Mouse (Mus musculus): ENCODE results near the gene Cdc5l. TPM values are rescaled to one million over a fixed set of nuclear protein-coding genes. Genes with fewer than 3 reads are reported as not detected.
A peak's percentile ranks its signal among the peaks of the same experiment; 100 is the strongest.
"Not testable (repeated sequence)": the region's sequence is repeated elsewhere in the genome, so short reads cannot be mapped to it uniquely, and the experiment has no call there.

The Cdc5l gene
- polyA plus RNA-seq, 1 experiment from 2014 or later = 68.9 TPM

DNA sequence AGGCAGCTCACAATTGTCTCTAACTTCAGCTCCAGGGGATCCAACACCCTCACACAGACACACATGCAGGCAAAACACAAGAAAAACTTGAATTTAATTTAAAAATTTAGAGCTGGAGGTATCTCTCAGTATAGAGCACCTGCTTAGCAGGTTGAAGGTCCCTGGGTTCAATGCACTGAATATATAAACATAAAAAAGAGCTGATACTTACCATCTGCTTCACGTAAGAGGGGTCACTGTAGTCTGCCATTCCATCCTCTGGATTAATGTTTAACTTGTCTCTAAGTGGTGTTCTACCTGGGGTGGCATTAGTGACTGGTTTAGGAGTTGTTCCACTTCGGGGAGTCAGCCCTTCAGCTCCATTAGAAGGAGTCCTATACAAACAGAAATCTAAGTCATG, 21.9 kb downstream of the Cdc5l start:
- not testable (repeated sequence) for ATAC-seq (ENCODE audit: low read depth); H3K27me3 ChIP-seq (ENCODE audit: control insufficient read depth, insufficient read depth, low read length); H3K4me2 ChIP-seq (ENCODE audit: low read depth, low read length); H3K9me3 ChIP-seq (ENCODE audit: control insufficient read depth, low read length); H3K27ac ChIP-seq (ENCODE audit: low read depth, low read length); H3K4me3 ChIP-seq (ENCODE audit: low read depth, low read length); H3K9ac ChIP-seq (replicated peaks; ENCODE audit: low read depth, low read length); H3K4me1 ChIP-seq (ENCODE audit: control insufficient read depth, insufficient read depth, low read length)
- 77% methylated on average over 2 of the region's 2 CpGs for WGBS
- H3K36me3 ChIP-seq (ENCODE audit: control insufficient read depth, insufficient read depth, low read length) = peaks cover 61% of the 10 kb centered on the region

- no peak overlapping the region for H3K4me3 ChIP-seq (ENCODE audit: low read depth, low read length)
- no peaks in the 10 kb centered on the region for H3K9me3 ChIP-seq (ENCODE audit: control insufficient read depth, low read length)
- WGBS = 94% methylated on average over 2 of the region's 2 CpGs
- no peak overlapping the region for H3K4me2 ChIP-seq (ENCODE audit: low read depth, low read length)
- H3K9ac ChIP-seq (replicated peaks; ENCODE audit: low read depth, low read length) = no peak overlapping the region
- no peak for ATAC-seq (ENCODE audit: low read depth)
- H3K4me1 ChIP-seq (ENCODE audit: control insufficient read depth, insufficient read depth, low read length) = no peaks in the 10 kb centered on the region
- no peak overlapping the region for H3K27ac ChIP-seq (ENCODE audit: low read depth, low read length)
- H3K36me3 ChIP-seq (ENCODE audit: control insufficient read depth, insufficient read depth, low read length) = peaks cover 54% of the 10 kb centered on the region
- H3K27me3 ChIP-seq (ENCODE audit: control insufficient read depth, insufficient read depth, low read length) = no peaks in the 10 kb centered on the region
These were observed 24.8 kb downstream of the Cdc5l start for GRCm38 (mm10) chr17:45408719-45409118.

GRCm38 (mm10) chr17:45406281-45406680, 27.3 kb downstream of the Cdc5l start:
- Histone ChIP-seq H3K4me3 (ENCODE audit: low read depth, low read length) (no peak overlapping the region), H3K27ac (ENCODE audit: low read depth, low read length) (no peak overlapping the region), H3K4me1 (ENCODE audit: control insufficient read depth, insufficient read depth, low read length) (no peaks in the 10 kb centered on the region), H3K4me2 (ENCODE audit: low read depth, low read length) (no peak overlapping the region), H3K36me3 (ENCODE audit: control insufficient read depth, insufficient read depth, low read length) (peaks cover 37% of the 10 kb centered on the region; the same call in 1 of the 2 replicates), H3K27me3 (ENCODE audit: control insufficient read depth, insufficient read depth, low read length) (no peaks in the 10 kb centered on the region), H3K9me3 (ENCODE audit: control insufficient read depth, low read length) (no peaks in the 10 kb centered on the region), H3K9ac (replicated peaks; ENCODE audit: low read depth, low read length) (no peak overlapping the region)
- ATAC-seq (ENCODE audit: low read depth) = no peak
- WGBS = 98% methylated on average over 10 of the region's 10 CpGs

GRCm38 (mm10) chr17:45403207-45403606, 30.3 kb downstream of the Cdc5l start:
- H3K27ac ChIP-seq (ENCODE audit: low read depth, low read length) = no peak overlapping the region
- no peaks in the 10 kb centered on the region for H3K9me3 ChIP-seq (ENCODE audit: control insufficient read depth, low read length)
- peak; percentile 66; the same call in 1 of the 2 replicates for ATAC-seq (ENCODE audit: low read depth)
- no peaks in the 10 kb centered on the region for H3K27me3 ChIP-seq (ENCODE audit: control insufficient read depth, insufficient read depth, low read length)
- no peak overlapping the region for H3K4me3 ChIP-seq (ENCODE audit: low read depth, low read length)
- peaks cover 24% of the 10 kb centered on the region; the same call in 1 of the 2 replicates for H3K36me3 ChIP-seq (ENCODE audit: control insufficient read depth, insufficient read depth, low read length)
- H3K4me1 ChIP-seq (ENCODE audit: control insufficient read depth, insufficient read depth, low read length) = no peaks in the 10 kb centered on the region
- H3K4me2 ChIP-seq (ENCODE audit: low read depth, low read length) = no peak overlapping the region
- no peak overlapping the region for H3K9ac ChIP-seq (replicated peaks; ENCODE audit: low read depth, low read length)
- 10% methylated on average over 3 of the region's 3 CpGs for WGBS

DNA sequence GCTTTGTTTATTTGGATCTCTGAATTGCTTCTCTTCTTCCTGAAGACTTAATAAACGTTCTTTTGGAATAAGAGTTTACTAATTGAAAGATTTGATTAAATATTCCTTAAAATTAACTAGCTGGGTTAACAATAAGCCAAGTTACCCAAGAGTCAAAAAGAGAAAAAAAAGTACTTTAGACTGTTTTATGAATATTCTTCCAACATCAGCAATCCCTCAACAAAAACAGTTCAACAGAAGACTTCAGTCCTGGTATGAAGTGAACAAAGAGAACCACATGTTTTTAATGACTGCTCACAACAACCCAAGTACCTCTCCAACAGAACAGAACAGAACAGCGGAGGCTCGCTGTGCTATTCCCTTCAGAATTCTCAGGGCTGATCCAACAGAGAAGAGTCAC, 30.9 kb downstream of the Cdc5l start:
- no peaks in the 10 kb centered on the region for H3K4me1 ChIP-seq (ENCODE audit: control insufficient read depth, insufficient read depth, low read length)
- H3K4me3 ChIP-seq (ENCODE audit: low read depth, low read length) = no peak overlapping the region
- no peak overlapping the region for H3K9ac ChIP-seq (replicated peaks; ENCODE audit: low read depth, low read length)
- H3K4me2 ChIP-seq (ENCODE audit: low read depth, low read length) = no peak overlapping the region
- H3K27ac ChIP-seq (ENCODE audit: low read depth, low read length) = no peak overlapping the region
- WGBS = 75% methylated on average over 3 of the region's 3 CpGs
- ATAC-seq (ENCODE audit: low read depth) = no peak
- H3K27me3 ChIP-seq (ENCODE audit: control insufficient read depth, insufficient read depth, low read length) = no peaks in the 10 kb centered on the region
- H3K36me3 ChIP-seq (ENCODE audit: control insufficient read depth, insufficient read depth, low read length) = peaks cover 19% of the 10 kb centered on the region; the same call in 1 of the 2 replicates
- no peaks in the 10 kb centered on the region for H3K9me3 ChIP-seq (ENCODE audit: control insufficient read depth, low read length)

GRCm38 (mm10) chr17:45402126-45402525, 31.4 kb downstream of the Cdc5l start:
- Histone ChIP-seq H3K27me3 (ENCODE audit: control insufficient read depth, insufficient read depth, low read length) (no peaks in the 10 kb centered on the region), H3K4me1 (ENCODE audit: control insufficient read depth, insufficient read depth, low read length) (no peaks in the 10 kb centered on the region), H3K9ac (replicated peaks; ENCODE audit: low read depth, low read length) (no peak overlapping the region), H3K9me3 (ENCODE audit: control insufficient read depth, low read length) (no peaks in the 10 kb centered on the region), H3K4me3 (ENCODE audit: low read depth, low read length) (no peak overlapping the region), H3K36me3 (ENCODE audit: control insufficient read depth, insufficient read depth, low read length) (peaks cover 15% of the 10 kb centered on the region; the same call in 1 of the 2 replicates), H3K4me2 (ENCODE audit: low read depth, low read length) (no peak overlapping the region), H3K27ac (ENCODE audit: low read depth, low read length) (no peak overlapping the region)
- 100% methylated on average over 1 of the region's 1 CpGs for WGBS
- no peak for ATAC-seq (ENCODE audit: low read depth)

- no peak overlapping the region for H3K9ac ChIP-seq (replicated peaks; ENCODE audit: low read depth, low read length)
- H3K27me3 ChIP-seq (ENCODE audit: control insufficient read depth, insufficient read depth, low read length) = no peaks in the 10 kb centered on the region
- H3K4me1 ChIP-seq (ENCODE audit: control insufficient read depth, insufficient read depth, low read length) = no peaks in the 10 kb centered on the region
- no peak overlapping the region for H3K27ac ChIP-seq (ENCODE audit: low read depth, low read length)
- H3K36me3 ChIP-seq (ENCODE audit: control insufficient read depth, insufficient read depth, low read length) = 0 out of 2 replicates have a peak, but pooled peaks cover 14% of the 10 kb centered on the region
- no peak overlapping the region for H3K4me3 ChIP-seq (ENCODE audit: low read depth, low read length)
- 96% methylated on average over 5 of the region's 5 CpGs for WGBS
- H3K4me2 ChIP-seq (ENCODE audit: low read depth, low read length) = no peak overlapping the region
- no peak for ATAC-seq (ENCODE audit: low read depth)
- H3K9me3 ChIP-seq (ENCODE audit: control insufficient read depth, low read length) = no peaks in the 10 kb centered on the region
These were observed 32.2 kb downstream of the Cdc5l start for GRCm38 (mm10) chr17:45401126-45401905.

GRCm38 (mm10) chr17:45398021-45398420, 35.5 kb downstream of the Cdc5l start:
- H3K36me3 ChIP-seq (ENCODE audit: control insufficient read depth, insufficient read depth, low read length) = peaks cover 3% of the 10 kb centered on the region; the same call in 1 of the 2 replicates
- no peak overlapping the region for H3K4me2 ChIP-seq (ENCODE audit: low read depth, low read length)
- no peaks in the 10 kb centered on the region for H3K4me1 ChIP-seq (ENCODE audit: control insufficient read depth, insufficient read depth, low read length)
- no peak overlapping the region for H3K9ac ChIP-seq (replicated peaks; ENCODE audit: low read depth, low read length)
- no peaks in the 10 kb centered on the region for H3K9me3 ChIP-seq (ENCODE audit: control insufficient read depth, low read length)
- ATAC-seq (ENCODE audit: low read depth) = no peak
- H3K27me3 ChIP-seq (ENCODE audit: control insufficient read depth, insufficient read depth, low read length) = no peaks in the 10 kb centered on the region
- no peak overlapping the region for H3K4me3 ChIP-seq (ENCODE audit: low read depth, low read length)
- WGBS = 89% methylated on average over 2 of the region's 2 CpGs
- no peak overlapping the region for H3K27ac ChIP-seq (ENCODE audit: low read depth, low read length)

DNA sequence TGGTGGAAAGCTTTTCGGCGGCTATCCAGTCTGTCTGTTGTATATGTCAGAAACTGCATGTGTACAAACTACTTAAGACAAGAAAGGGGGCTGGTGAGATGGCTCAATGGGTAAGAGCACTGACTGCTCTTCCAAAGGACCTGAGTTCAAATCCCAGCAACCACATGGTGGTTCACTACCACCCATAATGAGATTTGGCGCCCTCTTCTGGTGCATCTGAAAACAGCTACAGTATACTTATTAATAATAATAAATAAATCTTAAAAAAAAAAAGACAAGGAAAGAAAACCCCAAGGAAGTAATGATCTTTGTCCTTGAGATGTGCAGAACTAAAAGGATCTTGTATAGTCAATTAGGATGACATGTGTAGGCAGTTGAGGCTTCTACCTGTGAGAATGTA, 36.0 kb downstream of the Cdc5l start:
- Histone ChIP-seq H3K4me2 (ENCODE audit: low read depth, low read length) (no peak overlapping the region), H3K36me3 (ENCODE audit: control insufficient read depth, insufficient read depth, low read length) (peaks cover 5% of the 10 kb centered on the region), H3K4me3 (ENCODE audit: low read depth, low read length) (no peak overlapping the region), H3K9ac (replicated peaks; ENCODE audit: low read depth, low read length) (no peak overlapping the region), H3K27me3 (ENCODE audit: control insufficient read depth, insufficient read depth, low read length) (no peaks in the 10 kb centered on the region), H3K27ac (ENCODE audit: low read depth, low read length) (no peak overlapping the region), H3K9me3 (ENCODE audit: control insufficient read depth, low read length) (no peaks in the 10 kb centered on the region), H3K4me1 (ENCODE audit: control insufficient read depth, insufficient read depth, low read length) (no peaks in the 10 kb centered on the region)
- ATAC-seq (ENCODE audit: low read depth) = no peak
- WGBS = 77% methylated on average over 3 of the region's 3 CpGs

All from neural tube, embryonic 14.5 days (tissue).